Mouse (Mus musculus) right cerebral cortex, postnatal 14 days (tissue): ENCODE measurements around the gene Cphx2.
"Not testable (repeated sequence)": the region's sequence is repeated elsewhere in the genome, so short reads cannot be mapped to it uniquely, and the experiment has no call there.

ENCODE experiments used
- DNase-seq: peaks from one replicate; pipeline ENCODE4 v3.0.0; 2022

Gene Cphx2

DNA sequence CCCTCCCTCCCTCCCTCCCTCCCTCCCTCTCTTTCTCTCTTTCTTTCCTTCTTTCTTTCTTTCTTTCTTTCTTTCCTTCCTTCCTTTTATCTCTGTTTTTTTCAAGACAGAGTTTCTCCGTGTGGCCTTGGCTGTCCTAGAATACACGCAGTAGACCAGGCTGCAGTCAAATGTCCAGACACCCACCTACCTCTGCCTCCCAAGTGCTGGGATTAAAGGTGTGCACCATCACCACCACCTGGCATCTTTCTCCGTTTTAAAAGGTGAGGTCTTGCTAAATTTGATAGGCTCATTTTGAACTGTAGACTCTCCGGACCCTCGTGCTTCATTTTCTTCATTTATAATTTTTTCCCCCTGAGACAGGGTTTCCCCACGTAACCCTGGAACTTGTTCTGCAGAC is at the start of gene Cphx2:
Gene Cphx2 (plus strand): TSS at position 301 of the 400 bp plus-strand sequence.
- not testable (repeated sequence) for DNase-seq

DNA sequence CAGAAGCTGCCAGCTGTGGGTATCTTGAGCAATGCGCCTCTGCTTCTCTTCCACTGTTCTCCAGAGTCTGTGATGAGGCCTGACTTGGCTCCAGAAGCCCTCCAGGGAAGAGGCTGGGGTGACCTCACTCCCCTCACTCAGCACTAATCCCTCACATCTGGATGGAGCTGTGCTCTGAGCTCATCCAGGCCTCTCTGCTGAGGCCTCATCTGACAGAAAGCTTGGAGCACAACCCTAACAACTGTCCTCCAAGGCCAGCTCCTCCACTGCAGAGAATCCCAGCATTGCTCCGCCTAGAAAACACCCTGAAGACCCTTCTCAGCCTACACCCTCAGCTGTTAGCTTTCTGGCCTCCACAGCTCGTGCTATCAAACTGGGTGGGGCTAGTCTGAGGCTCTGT is 47.0 kb upstream of the Cphx2 start:
- DNase-seq, result not testable (repeated sequence)

DNA sequence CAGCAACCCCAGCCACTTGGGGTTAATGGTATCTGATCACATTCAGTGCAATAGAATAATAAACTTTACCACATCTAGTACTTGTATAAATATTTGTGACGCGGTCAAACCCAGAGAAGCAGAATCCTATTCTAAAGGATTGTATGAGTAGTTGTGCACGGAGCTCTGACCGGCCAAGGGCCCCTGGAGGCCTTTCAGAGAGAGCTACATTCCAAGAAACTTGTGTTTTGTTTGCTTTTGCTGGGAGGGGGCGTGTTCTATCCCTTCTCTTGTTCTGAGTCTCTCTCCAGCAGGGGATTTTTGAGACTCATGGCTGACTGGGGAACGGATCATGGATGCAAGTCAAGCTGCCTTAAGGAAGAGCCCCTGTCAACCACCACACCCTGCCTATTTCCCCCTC is 45.9 kb upstream of the Cphx2 start:
- not testable (repeated sequence) for DNase-seq

DNA sequence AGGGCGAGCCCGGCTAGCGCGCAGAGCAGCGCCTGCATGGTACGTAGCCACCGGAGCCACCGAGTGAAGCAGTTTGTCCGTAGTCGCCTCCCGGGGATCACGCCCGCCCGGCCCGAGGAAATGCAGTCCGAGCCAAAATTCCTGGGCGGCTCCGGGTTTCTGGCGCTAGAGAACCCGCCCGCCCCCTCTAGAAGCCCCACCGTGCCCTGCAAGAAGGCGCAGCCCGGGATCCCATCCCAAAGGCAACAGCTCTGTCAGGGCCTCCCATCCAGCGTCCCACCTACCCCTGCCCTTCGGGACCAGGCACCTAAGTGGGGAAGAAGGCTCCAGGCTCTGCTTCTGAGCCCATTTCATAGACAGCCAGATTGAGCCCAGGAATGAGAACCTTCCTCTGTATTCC is 38.7 kb upstream of the Cphx2 start, which contains the start of gene Gm9780:
Gene Gm9780 (minus strand): TSS at position 101 of the 400 bp plus-strand sequence.
- not testable (repeated sequence) for DNase-seq

DNA sequence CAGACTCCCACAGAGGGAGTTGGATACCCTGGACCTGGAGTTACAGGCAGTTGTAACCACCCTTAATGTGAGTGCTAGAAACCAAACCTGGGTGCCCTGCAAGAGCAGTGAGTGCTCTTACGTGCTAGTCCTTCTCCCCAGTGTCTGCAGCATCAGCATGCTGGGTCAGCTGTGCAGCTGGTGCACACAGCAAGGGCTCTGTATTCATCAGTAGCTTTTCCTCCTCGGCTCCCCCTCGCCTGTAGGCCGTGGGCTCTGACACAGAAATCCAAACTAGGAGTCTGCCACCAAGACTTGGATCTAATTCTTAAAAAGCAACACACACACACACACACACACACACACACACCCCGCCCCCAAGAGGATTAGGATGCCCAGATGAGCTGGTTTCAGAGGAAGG is 36.3 kb upstream of the Cphx2 start:
- DNase-seq, result not testable (repeated sequence)

DNA sequence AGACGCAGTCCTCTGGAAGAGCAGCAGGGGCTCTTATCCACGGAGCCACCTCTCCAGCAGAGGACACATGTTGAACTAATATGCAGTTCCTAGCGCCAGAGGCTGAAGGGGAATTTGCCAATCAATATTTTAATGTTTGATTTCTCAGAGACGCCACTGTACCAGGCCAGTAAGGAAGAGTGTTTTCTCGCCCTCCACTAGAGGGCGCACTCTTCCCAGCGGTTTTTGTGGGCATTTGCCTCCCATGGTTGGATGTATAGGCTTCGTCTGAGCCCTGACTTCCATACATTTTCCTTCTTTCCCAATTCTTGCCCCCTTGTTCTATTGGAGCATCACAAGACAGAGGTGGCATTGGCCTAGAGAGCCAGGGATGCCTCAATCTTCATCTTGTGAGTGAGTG is 34.3 kb upstream of the Cphx2 start:
- not testable (repeated sequence) for DNase-seq

DNA sequence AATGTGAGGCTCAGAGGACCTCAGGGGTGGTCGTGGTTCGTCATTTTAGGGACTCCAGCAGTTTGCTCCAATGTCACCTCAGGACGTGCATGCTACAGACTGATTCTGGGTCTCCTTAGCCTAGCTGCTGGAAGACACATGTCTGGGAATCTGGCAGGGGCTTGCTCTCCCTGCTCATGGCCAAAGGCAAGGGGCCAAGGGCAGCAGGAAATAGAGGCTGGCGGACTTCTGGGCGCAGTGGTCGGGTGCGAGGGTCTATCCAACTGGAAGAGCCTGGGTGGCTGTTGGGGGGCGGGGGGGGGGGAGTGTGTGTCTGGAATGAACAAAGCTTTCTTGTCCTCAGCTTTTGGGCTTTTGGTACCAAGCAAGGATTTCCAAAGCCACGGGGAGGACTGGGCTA is 32.5 kb upstream of the Cphx2 start:
- DNase-seq, result not testable (repeated sequence)

DNA sequence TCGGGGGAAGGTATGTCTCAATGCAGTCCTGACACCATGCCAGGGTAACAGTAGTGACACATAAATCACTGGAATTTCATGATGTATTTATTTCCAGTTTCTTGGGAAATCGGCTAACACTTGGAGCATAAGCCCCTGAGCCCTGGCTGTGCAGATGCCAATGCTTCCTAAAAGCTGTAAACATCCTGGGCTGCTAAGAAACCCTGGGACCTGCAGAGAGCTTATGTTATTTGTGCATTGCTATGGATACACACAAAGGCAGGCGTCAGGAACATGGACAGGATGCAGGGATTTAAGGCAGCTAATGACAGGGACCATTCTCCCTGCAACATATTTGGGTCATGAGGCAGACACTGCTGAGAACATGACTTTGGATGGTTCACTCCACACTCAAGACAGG is 23.1 kb upstream of the Cphx2 start:
- not testable (repeated sequence) for DNase-seq

DNA sequence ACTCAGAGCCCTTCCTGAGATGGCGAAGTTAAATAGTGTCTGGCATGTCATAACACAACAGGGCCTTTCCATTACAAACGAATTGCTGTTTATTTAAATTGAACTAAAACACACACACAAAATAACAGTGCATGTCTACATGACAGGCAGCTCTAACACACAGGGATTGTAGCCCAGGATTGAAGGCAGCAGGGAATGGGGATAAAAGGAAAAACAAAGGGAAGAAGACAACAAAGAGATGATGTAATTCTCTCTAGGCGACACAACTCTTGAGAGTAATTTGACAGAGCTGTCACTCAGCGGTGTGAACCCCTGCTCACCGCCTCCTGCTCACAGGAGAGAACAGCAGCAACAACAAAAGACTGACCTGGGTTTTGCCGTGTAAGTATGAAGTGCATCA is 22.0 kb upstream of the Cphx2 start:
- DNase-seq, result not testable (repeated sequence)

DNA sequence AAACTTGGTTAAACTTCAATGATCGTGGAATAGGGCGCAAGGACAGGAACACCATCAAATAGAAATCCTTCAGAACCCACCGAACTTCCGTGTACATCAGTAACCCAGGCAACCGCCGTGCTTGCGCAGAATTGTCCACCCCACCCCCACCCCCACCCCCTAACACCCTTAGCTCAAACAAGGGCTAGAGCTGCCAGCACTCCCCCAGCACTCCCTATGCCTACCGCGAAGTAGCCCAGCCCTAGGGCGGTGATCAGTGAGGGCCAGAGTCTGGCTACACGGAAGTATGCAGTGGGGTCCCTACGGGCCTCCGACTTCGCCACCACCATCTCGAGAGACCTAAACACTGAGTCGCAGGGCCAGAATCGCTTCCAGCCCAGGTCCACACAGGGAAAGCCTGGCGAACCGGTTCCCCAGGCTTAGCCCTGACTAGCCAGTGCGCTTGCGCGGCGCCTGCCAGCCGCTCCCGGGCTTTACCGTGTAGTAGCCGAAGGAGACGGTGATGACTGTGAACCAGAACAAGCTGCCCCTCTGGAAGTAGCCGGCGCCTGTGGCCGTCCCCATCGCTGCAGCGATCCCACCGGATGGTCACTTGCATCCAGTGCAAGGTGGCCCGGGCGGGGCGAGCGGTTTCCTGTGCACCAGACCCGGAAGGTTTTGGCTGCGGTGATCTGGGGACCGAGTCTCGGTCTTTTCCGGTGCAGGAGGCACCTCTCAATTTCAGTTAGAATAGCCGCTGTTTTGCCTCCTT is 14.6 kb upstream of the Cphx2 start:
- DNase-seq, result not testable (repeated sequence)

DNA sequence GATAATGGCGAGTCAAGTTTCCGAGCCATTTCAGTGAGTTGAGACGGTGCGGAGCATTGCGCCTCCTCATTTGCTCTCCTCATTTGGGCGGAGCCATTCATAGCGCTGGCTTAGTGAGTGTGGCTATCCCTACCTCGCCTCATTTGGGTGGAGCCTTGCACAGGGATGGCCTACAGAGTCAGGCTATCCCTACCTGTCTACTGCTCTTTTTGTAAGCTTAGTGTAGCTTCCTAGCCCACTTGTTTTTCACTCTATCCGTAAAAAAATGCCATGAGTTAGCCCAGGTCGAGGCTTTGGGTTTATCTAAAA is 14.0 kb upstream of the Cphx2 start, which contains the start of gene Tmem254c:
Gene Tmem254c (minus strand): TSS at position 31 of the 309 bp plus-strand sequence.
- DNase-seq, result not testable (repeated sequence)

DNA sequence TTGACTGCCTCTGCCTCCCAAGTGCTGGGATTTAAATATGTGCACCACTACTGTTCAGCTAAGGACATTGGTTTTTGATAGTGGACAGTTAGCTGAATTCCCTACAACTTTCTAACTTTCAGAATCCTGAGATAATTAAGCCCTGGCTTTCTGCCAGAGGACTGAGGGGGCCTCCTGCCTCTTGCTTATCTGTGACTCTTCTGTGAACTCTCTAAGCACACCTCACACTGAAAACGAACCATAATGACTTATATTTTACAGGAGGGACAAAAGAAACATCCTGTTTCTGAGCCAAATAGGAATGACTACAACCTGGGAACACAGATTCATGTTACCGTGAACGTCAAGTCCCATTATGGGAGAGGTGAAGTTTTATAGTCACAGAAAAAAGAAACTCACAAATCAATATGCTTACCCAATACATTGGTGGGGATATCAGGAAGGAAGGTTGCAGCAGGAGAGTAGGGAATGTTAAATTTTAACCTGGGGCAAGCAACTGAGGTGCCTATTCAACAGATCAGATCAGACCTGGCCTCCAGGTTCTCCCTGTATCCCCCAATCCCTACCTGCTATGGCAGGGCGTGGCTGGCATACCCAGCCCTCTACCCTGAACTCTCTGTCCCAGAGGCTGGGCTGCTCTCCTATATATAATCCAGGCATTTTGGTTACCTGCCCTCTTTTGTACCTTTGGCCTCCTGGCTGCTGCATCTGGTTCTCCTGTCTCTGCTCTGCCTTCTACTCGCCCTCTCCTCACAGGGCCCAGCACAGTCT is 4.5 kb upstream of the Cphx2 start:
- DNase-seq, result not testable (repeated sequence)

DNA sequence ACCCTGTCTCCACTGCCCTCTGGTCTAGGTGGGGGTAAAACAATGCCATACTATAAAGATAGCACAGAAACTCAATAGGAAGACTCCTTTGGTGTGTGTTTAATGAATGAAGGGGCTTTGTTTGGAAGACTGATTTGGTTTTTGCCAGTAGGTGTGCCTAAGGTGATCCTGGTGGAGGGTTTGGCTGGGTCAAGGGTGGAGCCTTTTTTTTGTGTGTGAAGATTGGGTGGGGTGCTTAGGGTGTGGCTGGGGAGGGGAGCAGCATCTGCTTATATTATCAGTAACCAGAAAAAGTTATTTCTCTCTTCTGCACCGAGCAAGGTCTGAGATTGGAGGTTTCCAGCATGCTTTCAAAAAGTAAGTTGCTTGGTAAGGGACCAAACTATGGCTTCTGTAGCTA is 681 bp downstream of the Cphx2 start, which contains the start of gene Cphx3:
Gene Cphx3 (plus strand): TSS at position 301 of the 400 bp plus-strand sequence.
- not testable (repeated sequence) for DNase-seq

DNA sequence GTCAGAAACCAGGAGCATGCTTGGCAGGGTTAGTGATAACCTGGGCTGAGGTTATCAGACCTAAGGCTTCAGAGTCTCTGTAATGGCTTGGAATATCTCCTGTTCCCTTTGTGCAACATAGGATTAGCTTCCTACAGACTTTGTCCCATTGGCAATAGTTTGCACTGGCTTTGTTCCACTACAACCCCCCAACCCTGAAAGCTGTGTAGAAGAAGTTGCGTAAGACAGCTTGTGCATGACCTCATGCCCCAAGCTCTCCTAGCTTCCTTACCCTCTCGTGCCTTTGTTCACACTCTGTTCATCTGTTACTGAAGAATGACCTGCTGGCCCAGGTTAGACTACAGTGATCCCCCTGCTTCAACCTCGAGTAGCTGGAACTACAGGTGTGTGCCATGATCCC is 16.3 kb downstream of the Cphx2 start:
- not testable (repeated sequence) for DNase-seq

DNA sequence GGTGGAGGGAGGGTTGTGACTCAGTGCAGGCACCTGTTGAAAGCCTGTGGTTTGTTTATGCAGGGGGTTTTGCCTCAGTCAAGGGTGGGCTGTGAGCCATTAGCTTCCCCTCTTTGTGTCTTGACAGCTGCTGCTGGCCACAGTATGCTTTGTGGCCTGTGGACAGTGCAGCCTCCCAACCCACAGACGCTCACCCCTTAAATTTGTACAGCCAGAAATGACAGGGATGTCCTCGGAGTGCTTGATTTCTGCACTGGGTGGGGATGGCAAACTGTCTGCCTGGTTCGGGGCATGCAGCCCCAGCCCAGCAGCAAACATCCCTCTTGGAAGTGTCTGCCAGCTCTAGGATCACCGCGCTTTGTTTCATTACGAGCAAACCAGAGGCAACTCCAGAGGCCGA is 36.8 kb downstream of the Cphx2 start, which contains the start of gene Duxbl2:
Gene Duxbl2 (plus strand): TSS at position 200 of the 400 bp plus-strand sequence.
- not testable (repeated sequence) for DNase-seq

DNA sequence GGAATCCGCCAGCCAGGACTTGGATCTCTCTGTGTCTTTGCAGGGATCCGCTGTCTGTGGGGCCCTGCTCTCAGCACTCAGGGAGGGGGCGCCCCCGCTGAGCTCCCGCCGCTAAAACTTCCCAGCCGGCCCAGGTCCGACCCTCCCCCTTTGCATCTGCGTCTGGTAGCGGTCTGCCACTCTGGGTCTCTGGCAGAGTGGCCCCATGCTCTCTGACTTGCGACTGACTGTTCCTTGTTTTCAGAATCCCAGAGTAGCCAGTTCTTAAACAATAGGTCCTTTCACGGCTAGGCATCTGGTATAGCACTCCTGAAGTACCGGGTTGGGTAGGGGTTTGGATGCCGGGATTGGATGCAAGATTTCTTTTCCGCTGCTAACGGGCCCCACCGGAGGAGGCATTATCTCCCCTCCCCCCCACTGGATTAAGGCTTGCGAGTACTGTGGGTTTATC is 37.3 kb downstream of the Cphx2 start:
- not testable (repeated sequence) for DNase-seq

DNA sequence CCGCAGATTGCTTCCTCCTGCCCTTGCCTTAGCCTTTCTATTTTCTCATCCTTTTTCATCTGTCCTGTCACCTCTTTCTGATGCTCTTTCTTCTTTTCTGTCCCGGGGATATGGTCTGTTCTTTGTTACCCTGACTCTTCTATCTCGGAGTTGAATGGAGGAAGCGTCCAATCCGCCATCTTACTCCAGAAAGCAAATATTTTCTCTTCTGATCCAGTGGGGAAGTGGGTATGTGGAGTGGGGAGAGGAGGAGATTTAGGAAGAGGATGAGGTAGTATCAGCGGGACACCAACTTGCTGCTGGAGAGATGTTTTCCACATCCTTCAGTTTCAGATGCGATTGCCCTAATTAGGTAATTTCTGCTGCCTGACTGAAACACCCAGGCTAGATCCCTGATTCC is 37.8 kb downstream of the Cphx2 start:
- DNase-seq, result not testable (repeated sequence)
